Mouse (Mus musculus) cerebellum, adult 9-11 months (tissue): ENCODE results near the gene Pomc.
A peak's percentile ranks its signal among the peaks of the same experiment; 100 is the strongest.
"Not testable (repeated sequence)": the region's sequence is repeated elsewhere in the genome, so short reads cannot be mapped to it uniquely, and the experiment has no call there.

Source experiments
- DNase-seq: peaks from one replicate; pipeline ENCODE4 v3.0.0; 2022

Gene Pomc

DNA sequence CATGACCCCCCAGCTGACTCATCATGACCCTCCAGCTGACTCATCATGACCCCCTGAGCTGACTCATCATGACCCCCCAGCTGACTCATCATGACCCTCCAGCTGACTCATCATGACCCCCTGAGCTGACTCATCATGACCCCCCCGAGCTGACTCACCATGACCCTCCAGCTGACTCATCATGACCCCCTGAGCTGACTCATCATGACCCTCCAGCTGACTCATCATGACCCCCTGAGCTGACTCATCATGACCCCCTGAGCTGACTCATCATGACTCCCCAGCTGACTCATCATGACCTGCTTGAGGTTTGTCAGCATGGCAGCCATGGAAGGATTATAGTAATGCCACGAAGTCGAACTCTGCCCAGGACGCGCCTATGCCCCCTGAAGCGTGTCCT lies 18.4 kb downstream of the Pomc start:
- DNase-seq, result not testable (repeated sequence)

DNA sequence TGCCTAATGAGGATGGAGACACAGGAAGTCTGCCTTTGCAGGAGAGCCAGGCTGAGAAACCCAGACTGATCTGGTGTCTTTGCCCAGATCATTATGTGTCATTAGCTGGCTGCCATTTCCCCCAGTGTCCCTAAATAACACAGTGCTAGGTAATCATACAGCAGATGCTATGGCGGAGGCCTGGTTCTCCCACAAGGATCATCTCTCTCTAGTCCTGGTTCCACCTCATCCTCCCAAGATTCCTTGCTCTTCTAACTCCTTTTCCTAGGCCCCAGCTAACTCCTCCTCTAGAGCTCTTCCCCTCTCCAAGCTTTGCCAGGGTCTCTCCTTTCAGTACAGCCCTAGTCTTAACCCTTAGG lies 26.2 kb downstream of the Pomc start:
- no peak for DNase-seq

DNA sequence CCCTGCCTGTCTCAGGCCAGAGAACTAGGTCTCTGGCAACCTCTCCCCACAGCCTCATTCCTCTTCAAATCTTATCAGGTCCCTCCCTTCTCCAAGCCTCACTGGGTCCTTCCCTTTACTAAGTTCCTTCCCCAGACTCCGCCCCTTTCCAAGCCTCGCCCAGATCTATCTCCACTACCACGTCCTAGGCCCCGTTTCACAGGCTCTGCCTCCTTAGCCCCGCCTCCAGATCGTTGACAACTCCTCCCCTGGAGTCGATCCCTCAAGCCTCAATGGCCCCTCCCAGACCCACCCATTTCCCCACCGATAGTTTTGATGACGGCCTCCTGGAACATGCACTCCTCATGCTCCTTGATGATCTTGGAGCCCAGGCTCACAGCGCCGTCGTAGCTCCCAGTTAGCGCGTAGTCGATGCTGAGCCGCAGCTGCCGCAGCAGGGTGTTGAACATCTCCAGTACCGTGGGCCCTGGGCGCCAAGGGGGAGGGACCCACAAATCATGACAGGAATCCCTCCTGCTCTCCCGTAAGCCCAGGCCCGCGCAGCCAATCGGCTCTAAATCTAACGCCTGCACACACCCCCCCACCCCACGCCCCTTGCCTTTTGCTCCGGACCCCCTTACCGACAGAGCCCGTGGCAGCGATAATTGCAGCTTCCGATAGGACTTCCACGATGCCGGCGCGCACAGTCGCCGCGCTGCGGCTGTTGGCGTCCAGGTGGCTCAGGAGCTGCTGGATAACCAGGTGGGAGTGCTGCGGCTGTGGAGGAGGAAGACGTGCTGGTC lies 26.8 kb downstream of the Pomc start:
- peak; percentile 89 for DNase-seq

DNA sequence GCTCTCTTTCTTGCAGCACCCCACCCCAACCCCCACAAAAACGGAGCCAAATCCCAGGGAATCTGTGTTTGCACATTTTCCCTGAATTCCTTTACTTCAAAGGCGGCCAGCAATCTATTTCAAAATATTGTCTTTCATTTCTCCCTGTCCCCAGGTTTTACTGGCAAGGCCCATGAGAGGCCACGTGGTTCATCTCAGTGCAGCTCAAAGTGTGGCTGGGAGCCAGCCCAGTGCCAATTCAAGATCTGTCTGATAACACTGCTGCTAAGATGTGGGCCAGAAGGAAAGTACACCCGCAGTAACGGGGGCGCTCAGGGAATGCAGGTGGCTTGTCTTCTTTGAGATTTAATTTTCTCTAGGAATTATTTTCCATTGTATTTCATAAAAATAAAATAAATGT lies 27.5 kb downstream of the Pomc start:
- peak; percentile 85 for DNase-seq

DNA sequence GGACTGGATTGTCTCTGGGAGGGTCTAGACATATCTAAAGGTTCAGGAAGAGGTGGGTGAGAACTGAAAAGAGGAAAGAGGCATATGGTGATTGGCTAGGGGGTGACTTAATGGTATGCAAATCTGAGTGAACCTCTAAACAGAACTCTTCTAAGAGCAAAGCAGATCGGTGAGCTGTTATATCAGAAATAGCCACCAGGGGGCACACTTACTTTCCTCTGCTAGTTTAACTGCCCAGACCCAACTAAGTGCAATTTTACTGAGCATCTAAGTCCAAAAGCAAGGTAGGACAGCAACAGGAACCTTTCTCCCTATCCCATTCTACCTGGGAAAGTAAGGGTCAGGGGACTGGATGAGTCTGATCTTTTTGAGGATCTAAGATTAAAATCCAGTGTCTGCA lies 29.0 kb downstream of the Pomc start:
- peak; percentile 79 for DNase-seq

DNA sequence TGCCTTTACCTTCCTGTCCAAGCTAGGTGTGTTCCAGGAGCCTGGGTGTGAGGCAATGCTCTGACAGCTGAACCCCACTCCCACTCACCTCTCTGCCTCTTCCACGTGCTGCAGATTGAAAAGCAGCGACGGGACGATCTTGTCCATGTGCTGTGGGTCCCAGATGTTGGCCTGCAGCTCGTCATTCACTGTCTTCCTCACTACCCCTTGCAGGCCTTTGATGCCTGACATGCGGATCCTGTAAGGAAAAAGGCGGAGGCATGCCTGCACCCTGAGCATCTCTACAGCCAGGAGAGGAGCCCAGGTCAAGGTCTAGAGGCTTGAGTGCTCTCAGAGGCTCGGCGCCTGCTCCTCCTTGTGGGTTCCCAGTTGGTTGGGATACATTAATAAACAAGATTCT lies 29.7 kb downstream of the Pomc start:
- peak; percentile 28 for DNase-seq

DNA sequence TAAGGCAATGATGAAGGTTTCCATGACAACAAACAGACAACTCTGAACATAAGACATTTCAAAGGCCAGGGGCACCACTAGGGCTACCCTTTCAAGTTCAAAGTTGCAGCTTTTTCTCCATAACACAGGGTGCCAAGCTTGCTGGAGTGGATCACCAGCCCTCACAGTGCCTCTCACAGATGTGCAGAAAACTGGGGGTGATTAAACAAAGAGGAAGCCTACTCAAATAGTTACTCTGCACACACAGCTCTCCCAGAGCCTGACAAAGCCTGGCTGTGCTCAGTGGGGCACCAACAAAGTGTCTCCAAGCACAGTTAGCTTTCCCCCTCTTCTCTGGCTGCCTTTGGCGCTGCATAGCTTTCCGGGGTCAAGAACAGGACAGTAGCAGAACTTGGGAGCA lies 35.2 kb downstream of the Pomc start:
- no peak for DNase-seq

DNA sequence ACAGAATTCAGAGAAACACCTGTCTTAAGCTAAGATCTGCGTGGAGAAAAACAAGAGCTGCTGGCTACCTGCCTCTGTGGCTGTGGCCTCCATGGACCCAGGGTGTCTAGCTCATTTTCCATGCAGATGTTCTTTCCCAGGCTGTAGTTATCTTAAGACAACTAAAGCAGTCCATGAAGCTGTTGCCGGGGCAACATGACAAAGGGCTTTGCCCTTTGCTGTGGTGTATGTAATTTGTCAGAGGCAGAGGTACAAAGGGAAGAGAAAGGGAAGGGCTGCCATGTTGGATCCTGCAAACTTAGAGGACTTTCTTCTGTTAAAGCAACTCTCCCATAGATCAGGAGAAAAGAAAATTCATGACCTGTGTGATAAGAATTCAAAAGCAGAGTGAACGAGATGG lies 36.3 kb downstream of the Pomc start:
- DNase-seq, result no peak

DNA sequence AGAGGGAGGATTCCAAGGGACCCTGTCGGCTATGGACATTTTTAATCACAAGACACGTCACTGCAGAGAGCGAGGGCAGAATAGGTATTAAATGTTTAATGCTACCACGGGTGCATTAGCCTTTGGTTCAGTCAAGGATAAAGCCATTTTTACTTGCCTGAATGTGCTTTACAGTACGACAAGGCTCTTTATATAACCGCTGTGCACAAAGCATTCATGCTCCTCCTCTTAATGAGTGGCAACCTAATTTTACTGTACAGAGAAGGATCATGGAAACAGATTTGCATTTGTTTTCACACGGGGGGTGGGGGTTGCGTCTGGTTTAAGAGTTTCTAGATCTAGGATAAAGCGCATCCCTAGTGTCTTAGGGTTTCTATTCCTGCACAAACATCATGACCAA lies 42.0 kb downstream of the Pomc start:
- no peak for DNase-seq

DNA sequence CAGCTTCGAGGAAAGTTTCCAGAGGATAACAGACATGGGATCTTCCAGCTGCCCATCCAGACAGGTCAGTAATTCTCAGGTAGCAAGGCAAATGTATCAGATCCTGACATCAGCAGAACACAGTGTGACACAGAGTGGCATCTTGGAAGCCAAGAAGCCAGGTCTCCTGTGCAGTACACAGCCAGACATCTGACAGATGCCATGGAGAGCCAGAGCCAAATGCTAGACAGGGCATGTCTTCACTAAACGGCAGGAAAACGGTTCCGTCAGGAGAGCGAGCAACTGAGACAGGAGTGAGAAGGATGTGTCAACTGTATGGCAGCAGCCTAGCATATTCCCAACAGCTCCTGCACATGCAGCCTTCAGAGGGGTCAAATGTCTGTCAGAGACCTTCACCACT lies 45.7 kb downstream of the Pomc start:
- peak; percentile 41 for DNase-seq

DNA sequence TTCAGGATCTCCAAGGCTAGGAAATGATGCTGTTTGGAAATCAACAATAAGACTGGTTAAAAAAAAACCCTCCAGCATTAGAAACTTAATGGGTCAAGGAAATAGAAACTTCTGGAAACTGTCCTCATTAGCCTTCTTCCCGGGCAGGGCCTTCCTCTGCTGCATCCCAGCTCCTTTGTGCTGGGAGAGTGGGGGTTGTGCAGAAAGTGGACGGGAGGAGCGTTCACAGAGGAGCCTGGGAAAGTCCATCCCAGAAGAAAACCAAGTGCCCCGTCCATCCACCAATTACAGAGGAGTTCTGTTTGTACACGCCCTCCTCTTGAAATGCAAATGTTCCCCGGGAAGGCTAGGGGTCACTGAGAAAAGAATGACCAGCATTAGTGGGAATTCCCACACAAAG lies 49.9 kb downstream of the Pomc start:
- DNase-seq, result no peak

DNA sequence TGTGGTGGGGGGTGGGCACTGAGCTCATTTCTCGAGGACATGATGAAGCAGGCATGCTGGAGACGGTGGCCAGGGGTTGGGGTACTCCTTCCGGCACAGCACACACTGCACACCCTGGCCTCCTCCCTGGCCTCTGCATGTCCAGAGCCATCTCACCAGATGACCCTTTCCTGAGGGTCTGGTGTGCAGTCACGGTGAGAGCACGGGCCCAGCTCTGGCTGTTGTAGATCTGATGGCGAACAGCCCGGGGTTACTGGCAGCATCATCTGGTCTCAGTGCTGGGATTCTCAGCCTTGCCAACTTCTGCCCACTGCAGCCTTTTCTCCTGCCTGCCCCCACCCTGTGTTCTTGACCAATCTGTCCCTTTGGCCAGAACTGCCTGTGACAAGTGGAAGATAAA lies 51.3 kb downstream of the Pomc start:
- peak; percentile 93 for DNase-seq

DNA sequence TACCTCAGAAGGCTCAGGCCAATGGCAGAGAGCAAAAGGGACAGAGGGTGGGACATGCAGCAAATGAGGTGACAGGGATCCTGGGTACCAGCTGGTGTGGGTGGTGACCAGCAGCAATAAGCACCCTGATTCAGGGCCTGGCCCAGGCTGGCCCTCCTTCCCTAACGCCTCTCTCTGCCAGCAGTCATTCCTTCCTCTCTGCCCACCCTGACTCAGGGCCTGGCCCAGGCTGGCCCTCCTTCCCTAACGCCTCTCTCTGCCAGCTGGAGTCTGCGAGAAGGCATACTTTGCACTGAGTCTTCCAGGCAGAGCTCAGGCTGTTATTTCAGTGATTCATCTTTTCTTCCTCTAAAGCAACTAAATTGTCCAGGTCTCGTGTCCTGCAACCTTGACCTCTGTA lies 52.4 kb downstream of the Pomc start:
- peak; percentile 86 for DNase-seq

DNA sequence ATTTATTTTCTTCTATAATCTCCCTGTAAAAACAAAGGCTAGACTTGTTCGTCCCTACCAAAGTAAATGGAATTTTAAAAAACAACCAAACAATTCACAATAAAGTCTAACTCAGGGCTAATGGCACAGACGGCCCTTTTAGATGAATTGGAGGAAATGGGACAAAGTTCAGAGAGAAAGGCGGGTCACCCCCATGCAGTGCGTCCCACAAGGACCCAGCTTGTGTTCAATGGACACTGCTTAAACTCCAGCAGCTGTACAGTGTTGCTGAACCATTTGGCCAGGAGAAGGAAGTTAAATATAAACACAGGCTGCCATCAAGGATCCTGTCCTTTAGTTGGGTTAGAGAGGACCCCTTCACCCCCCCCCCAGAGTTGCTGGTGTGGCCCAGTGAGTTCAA lies 53.0 kb downstream of the Pomc start:
- no peak for DNase-seq

DNA sequence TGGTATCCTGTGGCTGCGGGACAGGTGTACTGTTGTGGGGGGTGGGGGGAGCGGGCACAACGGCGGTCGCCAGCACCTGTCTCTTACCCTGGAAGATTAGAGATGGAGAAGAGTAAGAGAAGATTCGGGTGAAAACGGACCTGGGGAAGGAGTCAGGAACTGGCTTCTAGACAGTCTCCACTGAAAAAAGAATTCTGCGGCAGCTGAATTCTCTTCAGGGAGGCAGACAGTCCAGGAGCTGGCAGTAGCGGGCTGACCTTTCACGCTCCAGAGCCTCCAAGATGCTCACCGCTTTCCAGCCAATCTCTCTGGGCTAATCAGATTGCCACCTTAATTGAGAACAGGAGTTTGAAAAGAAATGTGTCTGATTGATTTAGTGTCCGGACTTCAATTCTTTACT lies 54.0 kb downstream of the Pomc start:
- DNase-seq, result peak; percentile 91
